Mouse (Mus musculus) C2C12 (cell line): ENCODE measurements around the gene Rbm5.

Source experiments
- CTCF ChIP-seq: IDR thresholded peaks from one replicate; pipeline ENCODE4 v1.5.1; 2011; ENCODE audit not compliant: control insufficient read depth, insufficient read depth, insufficient read length
- MAX ChIP-seq: IDR thresholded peaks from one replicate; pipeline ENCODE4 v1.6.1; 2011; ENCODE audit warnings: mild to moderate bottlenecking, control low read depth

- TF ChIP-seq CTCF = no peak
- TF ChIP-seq MAX = no peak
Observed at GRCm38 (mm10) chr9:107723794-107724531, 46.8 kb downstream of the Rbm5 start.
